Mouse (Mus musculus) lung, embryonic 15.5 days (tissue): ENCODE data around the gene Capg. TPM values are rescaled to one million over a fixed set of nuclear protein-coding genes. Genes with fewer than 3 reads are reported as not detected.
"Not testable (repeated sequence)": the region's sequence is repeated elsewhere in the genome, so short reads cannot be mapped to it uniquely, and the experiment has no call there.

ENCODE experiments used
- ATAC-seq: fragments of 200-750 bp; cut with Nextera tagmentation; 2 replicates; pipeline ENCODE4 v1.8.0; 2017; ENCODE audit warnings: moderate number of reproducible peaks, borderline replicate concordance; ENCODE audit not compliant: low FRiP score, low TSS enrichment; ENCODE audit errors: extremely low read depth
- H3K27ac ChIP-seq: fragments of 300-500 bp; sonication (generic); 2 replicates; pipeline ENCODE4 v1.5.1; 2015; ENCODE audit warnings: moderate library complexity, mild to moderate bottlenecking, inconsistent platforms
- H3K27me3 ChIP-seq: fragments of 300-500 bp; sonication (generic); 2 replicates; pipeline ENCODE4 v1.6.1; 2015; ENCODE audit warnings: inconsistent platforms
- H3K36me3 ChIP-seq: fragments of 300-500 bp; sonication (generic); 2 replicates; pipeline ENCODE4 v1.6.1; 2015; ENCODE audit warnings: inconsistent platforms
- H3K4me1 ChIP-seq: fragments of 300-500 bp; sonication (generic); 2 replicates; pipeline ENCODE4 v1.6.1; 2015; ENCODE audit warnings: inconsistent platforms
- H3K4me2 ChIP-seq: fragments of 300-500 bp; sonication (generic); 2 replicates; pipeline ENCODE4 v1.6.1; 2015; ENCODE audit warnings: inconsistent platforms, mild to moderate bottlenecking, moderate library complexity
- H3K4me3 ChIP-seq: fragments of 300-500 bp; sonication (generic); 2 replicates; pipeline ENCODE4 v1.5.1; 2015; ENCODE audit warnings: mild to moderate bottlenecking, inconsistent platforms
- H3K9ac ChIP-seq: fragments of 300-500 bp; sonication (generic); 2 replicates; pipeline ENCODE4 v1.6.1; 2015; ENCODE audit warnings: inconsistent platforms
- H3K9me3 ChIP-seq: fragments of 300-500 bp; sonication (generic); 2 replicates; pipeline ENCODE4 v1.6.1; 2016; ENCODE audit warnings: inconsistent platforms
- WGBS: fragments of 180-500 bp; shearing (Covaris S2); methylation state at CpG from one replicate; pipeline ENCODE4 v1.1.7; 2015; 5-methylcytosine and 5-hydroxymethylcytosine counted together
- polyA plus RNA-seq: library from polyadenylated mRNA; unstranded; fragments of >200 nt; fragmentation: Nextera tagmentation; extraction: Ambion mirVana; gene quantifications from 2 replicates; pipeline ENCODE4 v1.2.1, GENCODE M21; 2015

Capg gene
- polyA plus RNA-seq, 1 experiment from 2014 or later: 57.9 TPM

DNA sequence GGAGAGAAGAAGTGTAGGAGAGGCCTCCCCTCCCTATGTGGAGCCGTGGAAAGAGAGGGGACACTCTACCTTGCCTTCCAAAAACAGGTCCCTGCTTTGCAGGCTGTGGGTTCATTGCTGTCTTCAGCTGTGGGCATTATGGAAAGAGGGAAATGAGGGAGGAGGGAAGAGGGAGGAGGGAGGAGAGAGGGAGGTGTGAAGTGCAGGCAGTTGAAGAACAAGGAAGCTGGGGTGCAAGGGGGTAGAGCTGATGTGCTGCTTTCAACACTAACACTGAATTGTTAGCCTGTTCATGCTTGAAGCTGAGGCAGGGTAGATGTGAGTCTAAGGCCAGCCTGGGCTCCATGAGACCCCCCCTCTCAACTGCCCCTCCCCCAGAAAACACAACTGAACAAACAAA is 25.3 kb upstream of the Capg start:
- Histone ChIP-seq H3K36me3 (no peaks in the 10 kb centered on the region), H3K27me3 (no peaks in the 10 kb centered on the region), H3K27ac (no peak overlapping the region), H3K9me3 (no peaks in the 10 kb centered on the region), H3K9ac (no peak overlapping the region), H3K4me1 (peaks cover 15% of the 10 kb centered on the region), H3K4me2 (no peak overlapping the region), H3K4me3 (no peak overlapping the region)
- WGBS: 67% methylated on average over 1 of the region's 1 CpGs
- no peak for ATAC-seq

DNA sequence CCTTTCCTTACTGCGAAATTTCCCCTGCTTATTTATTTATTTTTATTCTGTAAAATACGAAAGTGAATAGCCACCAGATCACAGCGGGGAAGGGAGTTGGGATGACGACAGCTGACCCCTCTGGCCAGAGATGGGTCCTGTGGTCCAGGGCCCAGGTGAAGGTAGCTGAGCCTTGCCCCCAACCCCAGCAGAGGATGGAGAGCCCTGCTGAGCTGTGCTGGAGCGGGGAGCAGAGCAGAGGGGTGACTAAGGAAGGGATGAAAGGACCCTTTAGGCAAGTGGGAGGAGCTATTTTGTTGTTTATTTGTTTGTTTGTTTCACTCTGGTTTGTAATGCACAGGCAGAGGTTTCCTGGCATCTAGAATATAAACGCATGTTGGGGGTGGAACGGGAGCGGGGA is 24.9 kb upstream of the Capg start:
- H3K4me1 ChIP-seq: peaks cover 12% of the 10 kb centered on the region

DNA sequence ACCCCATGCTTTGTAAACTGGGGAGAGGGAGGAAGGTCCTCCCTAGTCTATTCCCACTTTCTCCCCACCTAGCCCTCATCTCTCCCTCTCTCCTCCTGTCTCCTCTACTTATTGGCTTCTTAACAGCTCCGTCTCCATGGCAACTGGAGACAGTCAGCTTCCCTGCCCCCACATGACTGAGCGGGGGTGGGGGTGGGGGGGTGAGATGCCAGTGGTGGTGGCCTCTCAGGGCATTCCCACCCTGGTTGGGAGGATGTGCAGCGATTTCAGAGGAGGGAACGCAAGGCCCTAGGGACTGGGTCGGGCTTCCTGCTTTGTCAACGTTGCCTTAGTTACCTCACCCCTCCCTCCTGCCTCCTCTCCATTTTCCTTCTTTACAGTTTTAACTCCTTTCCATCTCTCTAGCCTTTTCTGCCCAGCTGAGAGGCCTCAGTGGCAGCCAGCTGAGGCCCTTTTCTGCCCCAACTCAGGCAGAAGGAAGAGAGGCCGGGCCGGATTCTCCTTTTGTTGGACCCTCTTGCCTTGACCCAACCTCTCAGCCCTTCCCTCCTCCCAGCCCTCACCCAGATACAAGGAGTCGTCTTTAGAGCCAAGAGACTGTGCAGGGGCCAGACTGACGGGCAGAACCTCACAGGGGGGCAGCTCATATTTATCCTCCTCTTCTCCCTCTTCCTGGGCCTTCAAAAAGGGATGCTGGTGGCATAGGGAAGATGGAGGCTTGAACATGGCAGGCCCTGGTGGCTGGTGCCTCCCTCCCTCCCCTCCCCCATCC is 24.1 kb upstream of the Capg start:
- ATAC-seq: peak; percentile 53; the same call in 1 of the 2 replicates
- Histone ChIP-seq H3K9ac (no peak overlapping the region), H3K4me1 (peaks cover 12% of the 10 kb centered on the region), H3K36me3 (no peaks in the 10 kb centered on the region), H3K27ac (no peak overlapping the region), H3K9me3 (no peaks in the 10 kb centered on the region), H3K4me2 (no peak overlapping the region; the same call in 1 of the 2 replicates), H3K27me3 (no peaks in the 10 kb centered on the region), H3K4me3 (no peak overlapping the region)
- WGBS: 21% methylated on average over 10 of the region's 10 CpGs

More for the DNA sequence above, 24.9 kb upstream of the Capg start:
- ATAC-seq: peak; percentile 25; the same call in 1 of the 2 replicates
- Histone ChIP-seq H3K9me3 (no peaks in the 10 kb centered on the region), H3K27me3 (no peaks in the 10 kb centered on the region), H3K4me3 (no peak overlapping the region), H3K4me2 (no peak overlapping the region), H3K36me3 (no peaks in the 10 kb centered on the region), H3K9ac (no peak overlapping the region), H3K27ac (no peak overlapping the region)
- 43% methylated on average over 8 of the region's 8 CpGs for WGBS

DNA sequence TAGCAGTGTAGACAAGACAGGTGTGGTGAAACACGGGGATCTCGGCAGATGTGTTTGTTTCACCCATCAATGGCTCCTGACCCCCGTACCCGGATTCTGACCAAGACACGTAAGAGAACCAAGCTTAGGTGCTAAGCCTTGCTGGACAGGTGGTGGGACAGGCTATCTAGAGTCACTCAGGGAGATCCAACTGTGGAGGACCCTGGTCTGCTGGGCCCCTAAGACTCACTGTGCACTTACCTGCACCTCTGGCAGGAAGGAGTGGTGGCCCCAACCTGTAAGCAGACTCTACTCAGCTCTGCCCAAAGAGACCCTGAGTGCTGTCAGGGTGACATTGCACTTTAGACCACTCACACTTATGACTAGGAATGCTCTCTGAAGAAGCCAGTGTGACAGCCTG is 23.3 kb upstream of the Capg start:
- Histone ChIP-seq H3K9me3 (no peaks in the 10 kb centered on the region), H3K4me1 (peaks cover 12% of the 10 kb centered on the region), H3K27me3 (no peaks in the 10 kb centered on the region), H3K9ac (no peak overlapping the region), H3K4me3 (no peak overlapping the region), H3K4me2 (no peak overlapping the region), H3K36me3 (no peaks in the 10 kb centered on the region), H3K27ac (no peak overlapping the region)
- 90% methylated on average over 5 of the region's 5 CpGs for WGBS
- ATAC-seq: no peak

DNA sequence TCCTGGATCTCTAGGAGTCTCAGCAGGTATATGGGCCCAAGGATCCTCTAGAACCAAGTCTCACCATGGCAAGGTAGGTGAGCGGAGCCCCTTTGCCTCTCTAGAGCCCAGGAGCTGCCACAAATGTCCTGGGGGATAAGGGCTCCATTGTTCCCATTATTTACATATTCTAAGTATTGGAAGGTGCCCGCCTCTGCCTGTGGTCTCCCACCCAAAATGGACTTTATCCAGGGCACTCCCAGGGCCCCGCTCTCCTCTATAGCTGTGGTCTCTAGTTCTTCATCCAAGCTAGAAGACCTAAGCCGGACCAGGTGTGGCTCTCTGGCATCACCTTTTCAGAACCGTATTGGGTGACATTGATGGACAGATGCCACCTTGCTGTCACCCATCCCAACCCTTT is 22.6 kb upstream of the Capg start, which contains the start of gene Sh2d6:
Sh2d6 (minus strand) TSS at position 101 of the 400 bp plus-strand sequence.
- Histone ChIP-seq H3K4me1 (peaks cover 12% of the 10 kb centered on the region), H3K9me3 (no peaks in the 10 kb centered on the region), H3K4me3 (no peak within 1 kb of the TSS), H3K27me3 (no peaks in the 10 kb centered on the region), H3K9ac (no peak within 1 kb of the TSS), H3K4me2 (no peak within 1 kb of the TSS), H3K36me3 (no peaks in the 10 kb centered on the region), H3K27ac (no peak within 1 kb of the TSS)
- ATAC-seq: no peak
- 86% methylated on average over 5 of the region's 5 CpGs for WGBS

DNA sequence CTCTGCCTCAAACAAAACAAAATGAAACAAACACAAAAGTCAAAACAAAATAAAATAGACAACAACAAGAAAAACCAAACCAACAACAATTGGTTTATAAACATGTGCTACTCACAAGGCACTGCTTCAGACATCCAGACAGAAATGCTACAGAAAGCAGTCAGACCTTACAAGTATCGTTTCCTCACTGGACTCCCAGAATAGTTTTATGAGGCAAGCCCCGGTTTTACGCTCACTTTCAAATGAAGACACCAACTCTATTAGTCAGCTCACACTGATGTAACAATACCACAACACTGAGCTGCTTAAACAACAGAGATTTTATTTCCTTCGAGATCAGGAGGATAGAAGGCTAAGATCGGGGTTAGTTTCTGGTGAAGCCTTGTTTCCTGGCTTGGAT is 21.9 kb upstream of the Capg start:
- no peak for ATAC-seq
- no peak overlapping the region for H3K27ac ChIP-seq
- H3K4me2 ChIP-seq: no peak overlapping the region
- no peaks in the 10 kb centered on the region for H3K36me3 ChIP-seq
- H3K27me3 ChIP-seq: no peaks in the 10 kb centered on the region
- H3K4me1 ChIP-seq: peaks cover 12% of the 10 kb centered on the region
- WGBS: 82% methylated on average over 5 of the region's 5 CpGs
- H3K9ac ChIP-seq: no peak overlapping the region
- H3K4me3 ChIP-seq: no peak overlapping the region
- no peaks in the 10 kb centered on the region for H3K9me3 ChIP-seq

DNA sequence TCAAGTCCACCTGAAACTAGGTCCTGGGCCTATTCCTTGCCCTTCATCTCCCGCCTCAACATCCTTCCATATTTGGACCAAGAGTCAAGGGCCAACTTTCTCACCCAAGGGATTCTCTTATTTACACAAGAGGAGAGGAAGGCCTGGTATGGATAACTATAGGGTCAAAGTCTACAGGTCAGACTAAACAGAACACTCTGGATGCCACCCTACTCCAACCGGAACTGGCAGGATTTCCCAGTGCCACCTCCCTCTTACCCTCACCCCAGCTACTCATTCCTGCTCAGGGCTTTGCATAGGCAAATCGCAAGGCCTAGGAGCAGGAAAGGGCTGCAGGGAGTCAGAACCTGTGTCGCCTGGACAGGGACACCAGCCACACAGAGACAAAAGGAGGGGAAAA is 21.0 kb upstream of the Capg start:
- Histone ChIP-seq H3K4me1 (peaks cover 12% of the 10 kb centered on the region), H3K4me3 (no peak overlapping the region), H3K27ac (no peak overlapping the region), H3K27me3 (no peaks in the 10 kb centered on the region), H3K36me3 (no peaks in the 10 kb centered on the region), H3K9me3 (no peaks in the 10 kb centered on the region), H3K9ac (no peak overlapping the region), H3K4me2 (no peak overlapping the region)
- ATAC-seq: no peak
- 67% methylated on average over 4 of the region's 4 CpGs for WGBS

DNA sequence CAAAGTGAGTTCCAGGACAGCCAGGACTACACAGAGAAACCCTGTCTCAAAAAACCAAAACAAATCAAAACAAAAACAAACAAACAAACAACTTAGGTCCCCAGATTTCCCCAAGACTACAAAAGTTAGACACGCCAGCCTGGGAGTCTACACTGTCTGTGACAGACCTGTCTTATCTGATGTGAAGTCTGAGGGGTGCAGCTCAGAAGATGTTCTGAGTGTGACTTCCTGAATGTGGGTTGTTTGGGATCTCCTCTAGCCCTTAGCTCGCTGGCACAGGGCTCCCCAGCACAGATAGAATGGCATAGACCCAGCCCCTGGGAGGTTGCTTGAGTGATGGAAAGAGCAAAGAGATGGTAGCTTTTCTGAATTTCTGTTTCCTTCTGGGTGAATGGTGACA is 20.0 kb upstream of the Capg start:
- Histone ChIP-seq H3K9me3 (no peaks in the 10 kb centered on the region), H3K9ac (no peak overlapping the region), H3K4me2 (no peak overlapping the region), H3K36me3 (no peaks in the 10 kb centered on the region), H3K4me1 (peaks cover 11% of the 10 kb centered on the region), H3K4me3 (no peak overlapping the region), H3K27me3 (no peaks in the 10 kb centered on the region), H3K27ac (no peak overlapping the region)
- no peak for ATAC-seq
- 70% methylated on average over 2 of the region's 2 CpGs for WGBS

DNA sequence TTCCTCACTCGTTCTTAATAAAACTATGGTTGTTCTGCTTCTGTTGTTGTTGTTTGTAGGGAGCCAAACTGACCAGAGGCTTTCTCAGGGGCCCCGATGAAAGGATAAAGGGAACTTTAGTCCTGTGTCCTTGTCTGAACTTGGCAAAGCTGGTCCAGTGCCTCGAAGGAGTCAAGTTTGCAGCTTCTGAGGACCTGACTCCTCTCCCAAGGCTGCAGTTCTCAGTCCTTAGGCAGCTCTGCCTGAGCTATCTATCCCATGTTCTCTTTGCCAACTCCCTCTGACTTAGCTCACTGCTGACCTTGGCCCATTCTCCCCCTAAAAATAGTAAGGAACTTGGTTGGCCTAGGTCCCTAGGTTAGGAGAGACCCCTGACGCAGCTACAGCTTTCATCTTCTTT is 17.1 kb upstream of the Capg start:
- no peak for ATAC-seq
- no peak overlapping the region for H3K9ac ChIP-seq
- 74% methylated on average over 4 of the region's 4 CpGs for WGBS
- H3K4me3 ChIP-seq: no peak overlapping the region
- no peaks in the 10 kb centered on the region for H3K27me3 ChIP-seq
- no peaks in the 10 kb centered on the region for H3K9me3 ChIP-seq
- no peaks in the 10 kb centered on the region for H3K36me3 ChIP-seq
- H3K27ac ChIP-seq: no peak overlapping the region
- H3K4me2 ChIP-seq: no peak overlapping the region
- H3K4me1 ChIP-seq: no peaks in the 10 kb centered on the region

DNA sequence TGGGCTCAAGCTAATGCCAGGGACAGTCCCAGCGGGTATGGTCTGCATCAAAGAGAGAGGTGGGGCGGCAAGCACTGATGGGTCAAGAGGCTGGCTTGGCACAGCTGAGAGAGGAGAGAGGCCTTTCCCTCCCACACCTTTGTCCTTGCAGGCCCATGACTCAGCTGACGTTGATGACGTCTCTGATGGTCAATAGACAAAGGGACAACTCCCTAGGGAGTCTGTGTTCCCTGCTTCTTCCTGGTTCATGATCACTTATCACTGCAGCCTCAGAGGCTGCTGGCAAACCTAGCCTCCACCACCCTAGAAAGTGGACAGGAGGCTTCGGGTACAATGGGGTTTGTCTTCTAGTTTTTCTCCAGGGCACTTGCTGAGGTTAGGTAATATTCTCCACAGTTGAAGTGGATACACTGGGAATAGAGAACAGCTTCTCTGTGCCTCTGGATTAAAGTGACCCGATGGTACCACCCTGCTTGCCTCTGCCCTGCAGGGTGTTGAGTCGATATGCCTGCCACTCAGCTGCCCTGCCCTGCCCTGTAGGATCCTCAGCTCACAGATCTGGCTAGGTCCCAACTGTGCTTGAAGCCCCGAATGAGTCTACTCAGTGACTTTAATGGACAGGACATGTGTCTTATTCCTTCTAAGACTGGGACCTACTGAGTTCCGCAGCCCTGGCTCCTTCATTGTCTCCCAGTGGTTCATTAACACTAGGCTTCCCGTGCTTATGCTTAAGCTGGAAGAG is 15.6 kb upstream of the Capg start:
- H3K36me3 ChIP-seq: no peaks in the 10 kb centered on the region
- no peak overlapping the region for H3K4me2 ChIP-seq
- H3K4me1 ChIP-seq: no peaks in the 10 kb centered on the region
- no peaks in the 10 kb centered on the region for H3K27me3 ChIP-seq
- H3K27ac ChIP-seq: no peak overlapping the region
- no peak for ATAC-seq
- no peak overlapping the region for H3K4me3 ChIP-seq
- H3K9ac ChIP-seq: no peak overlapping the region
- H3K9me3 ChIP-seq: no peaks in the 10 kb centered on the region
- WGBS: 78% methylated on average over 10 of the region's 10 CpGs

DNA sequence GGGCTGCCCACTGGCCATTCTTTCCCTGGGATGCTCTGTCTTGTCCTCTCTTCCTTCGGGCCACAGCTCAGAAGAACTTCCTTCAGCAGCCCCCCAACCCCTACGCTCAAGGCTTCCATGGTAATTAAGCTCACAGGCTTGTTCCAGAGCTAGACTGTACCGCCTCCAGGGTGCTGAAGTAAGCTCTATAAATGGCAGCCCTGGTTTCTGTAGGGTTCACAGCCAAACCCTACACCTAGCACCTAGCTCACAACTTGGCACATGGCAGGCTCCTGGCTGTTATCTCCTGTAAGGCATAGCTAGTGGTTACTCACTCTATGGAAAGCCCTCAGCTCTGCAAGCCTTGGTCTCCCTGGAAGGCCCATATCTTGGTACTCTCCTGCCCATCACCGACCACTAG is 11.6 kb upstream of the Capg start:
- 81% methylated on average over 4 of the region's 4 CpGs for WGBS

DNA sequence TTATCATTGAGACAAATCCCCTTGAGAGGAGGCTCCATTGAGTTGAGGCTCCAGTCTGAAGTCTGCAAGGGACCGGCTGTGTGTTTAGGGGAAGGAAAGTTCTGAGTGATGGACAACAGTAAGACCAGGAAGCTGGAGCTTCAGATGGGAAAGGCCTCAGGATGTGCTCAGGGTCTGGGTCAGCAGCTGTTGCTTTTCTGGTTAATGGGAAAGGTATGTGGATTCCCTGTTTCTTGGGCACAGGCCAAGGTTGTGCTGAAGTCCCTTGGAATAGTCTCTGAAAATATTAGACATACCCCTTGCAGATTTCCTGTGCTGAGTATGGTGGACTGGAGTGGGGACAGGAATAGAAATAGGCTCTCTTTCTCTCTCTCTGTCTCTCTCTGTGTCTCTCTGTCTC is 10.6 kb upstream of the Capg start:
- H3K4me2 ChIP-seq, H3K27ac ChIP-seq, H3K36me3 ChIP-seq, H3K9me3 ChIP-seq, H3K27me3 ChIP-seq, H3K4me3 ChIP-seq, H3K9ac ChIP-seq, ATAC-seq: not testable (repeated sequence)
- H3K4me1 ChIP-seq: peaks cover 11% of the 10 kb centered on the region
- 18% methylated on average over 1 of the region's 1 CpGs for WGBS

More for the DNA sequence above, 11.6 kb upstream of the Capg start:
- H3K4me3 ChIP-seq: no peak overlapping the region
- ATAC-seq: no peak
- H3K36me3 ChIP-seq: no peaks in the 10 kb centered on the region
- peaks cover 4% of the 10 kb centered on the region; the same call in 1 of the 2 replicates for H3K4me1 ChIP-seq
- H3K9me3 ChIP-seq: no peaks in the 10 kb centered on the region
- no peak overlapping the region for H3K9ac ChIP-seq
- no peak overlapping the region for H3K4me2 ChIP-seq
- no peak overlapping the region for H3K27ac ChIP-seq
- H3K27me3 ChIP-seq: no peaks in the 10 kb centered on the region
